Mouse (Mus musculus) megakaryocyte, embryonic 14.5 days (primary cell): ENCODE measurements around the gene Cep128.

ENCODE experiments used
- FLI1 ChIP-seq: IDR thresholded peaks from 2 replicates; pipeline ENCODE4 v1.6.1; 2012; ENCODE audit warnings: low read length, inconsistent platforms, mixed read lengths
- GATA1 ChIP-seq: IDR thresholded peaks from 3 replicates; pipeline ENCODE4 v1.6.1; 2012; ENCODE audit warnings: mixed read lengths, low read length, inconsistent platforms, borderline replicate concordance

DNA sequence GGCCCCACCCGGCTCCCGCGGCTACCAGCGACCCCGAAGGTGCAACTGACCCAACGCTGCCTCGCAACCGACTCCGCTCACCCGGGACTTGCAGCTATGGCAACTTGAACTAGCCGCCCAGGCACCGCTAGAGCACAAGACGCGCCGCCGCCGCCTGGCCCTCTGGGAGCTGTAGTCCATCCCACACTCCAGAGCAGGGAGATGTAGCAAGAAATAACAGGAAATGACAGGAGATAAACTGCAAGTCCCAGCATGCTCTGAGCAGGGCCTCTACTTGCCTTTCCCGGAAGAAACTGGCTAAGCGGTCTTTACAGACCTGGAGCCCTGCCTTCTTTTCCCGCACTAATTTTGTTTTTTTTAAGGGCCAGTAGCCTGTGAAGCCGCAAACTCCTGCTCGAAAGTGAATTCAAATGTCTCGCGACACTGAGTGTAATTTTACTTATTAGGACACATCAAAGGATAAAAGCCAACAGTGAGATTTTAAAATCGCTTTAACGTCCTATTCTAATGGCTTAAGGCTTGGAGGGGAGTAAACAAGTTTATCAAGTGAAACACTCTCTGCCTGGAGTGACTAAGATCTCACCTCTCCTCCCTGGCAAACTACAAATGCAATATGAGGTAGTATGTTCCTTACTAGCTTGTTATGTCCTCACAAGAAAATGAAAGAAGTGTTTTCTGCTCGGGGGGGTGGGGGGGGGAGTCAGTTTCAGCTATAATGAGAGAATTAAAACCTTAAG lies at the start of gene Cep128, which contains the start of gene Tshr:
- no peak for TF ChIP-seq GATA1
- no peak for TF ChIP-seq FLI1
